Mouse (Mus musculus) E14TG2a.4 (cell line): Measurements from ENCODE around the gene Raly.

Experiments
- H3K27me3 ChIP-seq: 2 replicates; pipeline ENCODE4 v1.6.1; 2014; ENCODE audit warnings: low read length, control low read depth; ENCODE audit not compliant: insufficient read depth
- H3K36me3 ChIP-seq: 2 replicates; pipeline ENCODE4 v1.6.1; 2014; ENCODE audit warnings: low read length, control low read depth; ENCODE audit not compliant: insufficient read depth
- H3K4me1 ChIP-seq: replicated peaks from 2 replicates; pipeline ENCODE4 v1.6.1; 2014; ENCODE audit warnings: low read depth, low read length, control low read depth
- H3K4me3 ChIP-seq: replicated peaks from 2 replicates; pipeline ENCODE4 v1.5.1; 2014; ENCODE audit warnings: mild to moderate bottlenecking, low read length
- H3K9me3 ChIP-seq: 2 replicates; pipeline ENCODE4 v1.6.1; 2014; ENCODE audit warnings: low read length, control low read depth
- CTCF ChIP-seq: conservative IDR thresholded peaks from 2 replicates; pipeline ENCODE4 v1.5.1; 2014; ENCODE audit warnings: low read length
- NANOG ChIP-seq: IDR thresholded peaks from 2 replicates; pipeline ENCODE4 v1.6.1; 2014; ENCODE audit warnings: borderline replicate concordance, low read length, mixed read lengths
- POU5F1 ChIP-seq: IDR thresholded peaks from 2 replicates; pipeline ENCODE4 v1.6.1; 2014; ENCODE audit warnings: low read length, borderline replicate concordance

The Raly gene

GRCm38 (mm10) chr2:154774032-154774431 lies 16.9 kb upstream of the Raly start:
- no peaks in the 10 kb centered on the region for H3K27me3 ChIP-seq
- H3K4me3 ChIP-seq: no peak overlapping the region
- H3K36me3 ChIP-seq: no peaks in the 10 kb centered on the region
- no peaks in the 10 kb centered on the region for H3K9me3 ChIP-seq
- TF ChIP-seq NANOG (no peak), POU5F1 (no peak), CTCF (peak; percentile 64)
- no peaks in the 10 kb centered on the region for H3K4me1 ChIP-seq

GRCm38 (mm10) chr2:154776496-154776895 lies 14.4 kb upstream of the Raly start:
- Histone ChIP-seq H3K36me3 (no peaks in the 10 kb centered on the region), H3K4me3 (no peak overlapping the region), H3K9me3 (no peaks in the 10 kb centered on the region), H3K4me1 (no peaks in the 10 kb centered on the region), H3K27me3 (no peaks in the 10 kb centered on the region)
- TF ChIP-seq CTCF: no peak
- no peak for TF ChIP-seq NANOG
- no peak for TF ChIP-seq POU5F1

GRCm38 (mm10) chr2:154779648-154780047 lies 11.2 kb upstream of the Raly start:
- no peak for TF ChIP-seq POU5F1
- no peak for TF ChIP-seq NANOG
- TF ChIP-seq CTCF: no peak
- Histone ChIP-seq H3K4me1 (peaks cover 6% of the 10 kb centered on the region; the same call in 1 of the 2 replicates), H3K4me3 (no peak overlapping the region), H3K36me3 (no peaks in the 10 kb centered on the region), H3K27me3 (peaks cover 10% of the 10 kb centered on the region), H3K9me3 (no peaks in the 10 kb centered on the region)

GRCm38 (mm10) chr2:154782361-154782760 lies 8.5 kb upstream of the Raly start:
- Histone ChIP-seq H3K4me1 (peaks cover 26% of the 10 kb centered on the region), H3K36me3 (no peaks in the 10 kb centered on the region), H3K9me3 (no peaks in the 10 kb centered on the region), H3K4me3 (no peak overlapping the region), H3K27me3 (peaks cover 12% of the 10 kb centered on the region)
- TF ChIP-seq POU5F1 (no peak), NANOG (no peak), CTCF (no peak)

- Histone ChIP-seq H3K4me1 (peaks cover 29% of the 10 kb centered on the region), H3K9me3 (no peaks in the 10 kb centered on the region), H3K4me3 (no peak overlapping the region), H3K27me3 (peaks cover 12% of the 10 kb centered on the region), H3K36me3 (no peaks in the 10 kb centered on the region)
- TF ChIP-seq POU5F1 (no peak), NANOG (no peak), CTCF (no peak)
Measured at GRCm38 (mm10) chr2:154782856-154783650, 7.8 kb upstream of the Raly start.

- Histone ChIP-seq H3K4me3 (no peak overlapping the region), H3K4me1 (peaks cover 41% of the 10 kb centered on the region), H3K9me3 (no peaks in the 10 kb centered on the region), H3K36me3 (no peaks in the 10 kb centered on the region), H3K27me3 (peaks cover 12% of the 10 kb centered on the region)
- no peak for TF ChIP-seq POU5F1
- no peak for TF ChIP-seq CTCF
- no peak for TF ChIP-seq NANOG
Measured at GRCm38 (mm10) chr2:154785284-154785683, 5.6 kb upstream of the Raly start.

- Histone ChIP-seq H3K27me3 (peaks cover 12% of the 10 kb centered on the region), H3K36me3 (no peaks in the 10 kb centered on the region), H3K4me3 (peak overlapping the region; percentile 17; the same call in 1 of the 2 replicates), H3K4me1 (peaks cover 41% of the 10 kb centered on the region), H3K9me3 (no peaks in the 10 kb centered on the region)
- TF ChIP-seq CTCF (no peak), POU5F1 (no peak), NANOG (no peak)
Measured at GRCm38 (mm10) chr2:154786187-154786586, 4.7 kb upstream of the Raly start.

GRCm38 (mm10) chr2:154786776-154787175 lies 4.1 kb upstream of the Raly start:
- peaks cover 12% of the 10 kb centered on the region for H3K27me3 ChIP-seq
- TF ChIP-seq CTCF (no peak), POU5F1 (no peak), NANOG (no peak)

More at GRCm38 (mm10) chr2:154786776-154787175, 4.1 kb upstream of the Raly start:
- H3K4me3 ChIP-seq: peak overlapping the region; percentile 17; the same call in 1 of the 2 replicates
- no peaks in the 10 kb centered on the region for H3K36me3 ChIP-seq
- H3K9me3 ChIP-seq: no peaks in the 10 kb centered on the region
- peaks cover 41% of the 10 kb centered on the region for H3K4me1 ChIP-seq
